Mouse (Mus musculus) megakaryocyte, embryonic 14.5 days (primary cell): ENCODE results near the gene Banp. TPM values are rescaled to one million over a fixed set of nuclear protein-coding genes. Genes with fewer than 3 reads are reported as not detected.

Experiments
- H3K27me3 ChIP-seq: replicated peaks from 2 replicates; pipeline ENCODE3; 2012; ENCODE audit warnings: inconsistent platforms
- H3K36me3 ChIP-seq: replicated peaks from 2 replicates; pipeline ENCODE3; 2012; ENCODE audit warnings: low read length, inconsistent platforms, mixed read lengths
- H3K4me1 ChIP-seq: 2 replicates; pipeline ENCODE4 v1.6.1; 2012; ENCODE audit warnings: inconsistent platforms
- H3K4me3 ChIP-seq: replicated peaks from 2 replicates; pipeline ENCODE3; 2012; ENCODE audit warnings: moderate library complexity, mild to moderate bottlenecking, inconsistent platforms
- H3K9me3 ChIP-seq: 2 replicates; pipeline ENCODE4 v1.6.1; 2012; ENCODE audit warnings: inconsistent platforms
- FLI1 ChIP-seq: IDR thresholded peaks from 2 replicates; pipeline ENCODE4 v1.6.1; 2012; ENCODE audit warnings: low read length, inconsistent platforms, mixed read lengths
- GATA1 ChIP-seq: IDR thresholded peaks from 3 replicates; pipeline ENCODE4 v1.6.1; 2012; ENCODE audit warnings: mixed read lengths, low read length, inconsistent platforms, borderline replicate concordance
- polyA plus RNA-seq: library from polyadenylated mRNA; stranded (reverse); fragments of >175 nt; gene quantifications from 2 replicates; pipeline ENCODE4 v1.2.3, GENCODE M21; 2012; ENCODE audit warnings: low replicate concordance; ENCODE audit not compliant: insufficient read depth

Gene Banp
- polyA plus RNA-seq, 1 experiment: 47.5 TPM

DNA sequence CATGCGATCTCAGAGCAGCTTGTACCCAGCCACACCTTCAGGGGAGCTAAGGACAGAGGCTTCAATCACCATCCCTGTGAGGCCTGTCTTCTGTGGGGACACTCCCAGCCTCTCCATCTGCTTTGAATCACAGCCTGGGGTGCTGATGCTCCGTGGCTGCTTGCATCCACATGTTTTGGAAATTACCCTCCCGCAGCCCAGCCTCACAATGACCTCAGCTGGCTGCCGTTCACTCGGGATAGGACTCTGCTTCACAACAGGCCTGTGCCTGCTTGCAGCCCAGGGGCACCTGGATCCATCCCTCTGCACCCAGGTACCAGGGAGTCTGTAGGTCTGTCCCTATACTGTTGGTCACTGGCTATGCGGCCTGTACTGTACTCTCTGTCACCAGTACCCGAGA lies 114.8 kb downstream of the Banp start:
- Histone ChIP-seq H3K36me3 (no peaks in the 10 kb centered on the region), H3K9me3 (peaks cover 12% of the 10 kb centered on the region), H3K4me1 (peaks cover 9% of the 10 kb centered on the region), H3K4me3 (no peak overlapping the region), H3K27me3 (peaks cover 66% of the 10 kb centered on the region)
- TF ChIP-seq FLI1 (no peak), GATA1 (no peak)

DNA sequence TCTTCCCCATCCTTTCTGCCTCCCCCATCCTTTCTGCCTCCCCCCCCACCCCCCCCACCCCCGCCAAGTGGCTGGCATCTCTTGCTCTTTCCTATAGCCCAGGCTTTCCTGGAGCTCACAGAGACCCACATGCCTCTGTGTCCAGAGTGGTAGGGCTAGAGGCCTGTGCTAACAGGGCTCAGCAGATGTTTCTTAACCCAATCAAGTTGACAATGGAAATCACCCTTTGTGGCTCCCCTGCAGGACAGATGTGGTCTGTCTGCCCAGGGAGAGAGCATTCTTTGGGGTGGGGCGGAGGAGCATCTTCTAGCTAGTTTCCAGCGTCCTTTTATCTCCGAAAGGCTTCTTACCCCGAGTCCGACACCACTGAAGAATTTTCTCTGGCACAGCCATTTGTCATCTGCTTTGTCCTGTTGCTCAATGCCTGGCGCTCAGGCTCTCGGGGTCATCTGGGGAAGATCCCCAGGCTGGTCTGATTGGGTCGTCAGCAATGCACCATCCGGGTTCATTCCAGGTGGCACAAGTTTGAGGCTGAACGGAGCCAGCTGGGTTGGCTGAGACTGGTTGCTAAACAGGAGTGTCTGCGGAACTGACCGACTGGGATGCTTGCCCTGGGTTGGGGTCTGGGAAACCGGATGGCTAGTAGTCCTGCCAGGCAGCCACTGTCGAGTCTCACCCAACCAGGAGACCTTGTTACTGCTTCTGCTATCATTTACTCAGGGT lies 118.4 kb downstream of the Banp start:
- peaks cover 91% of the 10 kb centered on the region for H3K27me3 ChIP-seq

GRCm38 (mm10) chr8:122068609-122069008 lies 119.1 kb downstream of the Banp start:
- no peak for TF ChIP-seq GATA1
- TF ChIP-seq FLI1: no peak
- Histone ChIP-seq H3K27me3 (peaks cover 91% of the 10 kb centered on the region), H3K36me3 (no peaks in the 10 kb centered on the region), H3K4me1 (peaks cover 18% of the 10 kb centered on the region), H3K4me3 (no peak overlapping the region), H3K9me3 (no peaks in the 10 kb centered on the region)

More for the DNA sequence above, 118.4 kb downstream of the Banp start:
- no peak for TF ChIP-seq GATA1
- no peak for TF ChIP-seq FLI1
- Histone ChIP-seq H3K36me3 (no peaks in the 10 kb centered on the region), H3K4me3 (no peak overlapping the region), H3K9me3 (no peaks in the 10 kb centered on the region), H3K4me1 (peaks cover 18% of the 10 kb centered on the region)

DNA sequence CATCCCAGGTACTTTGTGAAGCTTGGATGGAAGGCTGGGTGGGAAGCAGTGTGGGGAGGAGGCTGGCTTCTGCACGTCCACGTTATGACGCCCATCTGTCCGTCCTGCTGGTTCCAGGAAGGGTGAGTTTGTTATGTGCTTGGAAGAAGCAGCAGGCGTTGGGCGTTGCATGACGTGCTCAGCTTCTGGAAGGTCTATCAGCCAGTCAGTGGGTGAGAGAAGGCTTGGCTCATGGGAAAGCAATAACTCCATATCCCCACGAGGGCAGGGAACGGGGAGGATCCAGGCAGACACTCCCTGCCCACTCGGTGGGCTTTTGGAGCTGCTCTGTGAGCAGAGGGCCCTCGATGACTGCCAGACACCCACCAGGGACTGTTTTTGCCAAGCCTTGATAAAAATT lies 119.7 kb downstream of the Banp start:
- no peaks in the 10 kb centered on the region for H3K9me3 ChIP-seq
- TF ChIP-seq GATA1 (no peak), FLI1 (no peak)
- peaks cover 92% of the 10 kb centered on the region for H3K27me3 ChIP-seq

GRCm38 (mm10) chr8:122071193-122071592 lies 121.6 kb downstream of the Banp start:
- Histone ChIP-seq H3K4me3 (no peak overlapping the region), H3K9me3 (no peaks in the 10 kb centered on the region), H3K36me3 (no peaks in the 10 kb centered on the region), H3K4me1 (peaks cover 21% of the 10 kb centered on the region), H3K27me3 (peaks cover 96% of the 10 kb centered on the region)
- TF ChIP-seq GATA1: no peak
- no peak for TF ChIP-seq FLI1

More for the DNA sequence above, 119.7 kb downstream of the Banp start:
- Histone ChIP-seq H3K4me3 (no peak overlapping the region), H3K4me1 (peaks cover 18% of the 10 kb centered on the region), H3K36me3 (no peaks in the 10 kb centered on the region)

DNA sequence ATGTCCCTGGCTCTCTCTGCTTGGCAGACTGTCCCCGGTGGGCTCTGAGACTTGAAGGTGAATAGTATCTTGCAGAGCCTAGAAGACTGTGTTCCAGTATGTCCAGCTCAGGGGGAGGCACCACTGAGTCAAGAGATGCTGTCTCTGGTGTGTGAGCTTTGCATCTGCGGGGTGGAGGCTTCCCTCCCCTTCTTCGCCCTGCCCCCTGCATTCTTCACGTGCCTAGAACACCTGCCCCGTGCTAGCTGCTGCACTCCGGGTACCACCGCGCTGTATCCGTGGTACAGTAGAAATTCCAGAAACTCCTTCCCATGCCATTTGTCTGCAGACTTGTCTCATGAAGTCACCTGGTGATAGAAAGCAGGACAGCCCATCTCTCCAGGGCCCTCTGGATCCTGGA lies 124.4 kb downstream of the Banp start:
- no peak for TF ChIP-seq FLI1
- TF ChIP-seq GATA1: no peak
- Histone ChIP-seq H3K4me3 (no peak overlapping the region), H3K27me3 (peaks cover 98% of the 10 kb centered on the region), H3K4me1 (peaks cover 21% of the 10 kb centered on the region), H3K9me3 (no peaks in the 10 kb centered on the region), H3K36me3 (no peaks in the 10 kb centered on the region)

GRCm38 (mm10) chr8:122074442-122074841 lies 124.9 kb downstream of the Banp start:
- Histone ChIP-seq H3K4me1 (peaks cover 21% of the 10 kb centered on the region), H3K27me3 (peaks cover 98% of the 10 kb centered on the region), H3K36me3 (no peaks in the 10 kb centered on the region), H3K9me3 (no peaks in the 10 kb centered on the region), H3K4me3 (no peak overlapping the region)
- TF ChIP-seq FLI1 (no peak), GATA1 (no peak)

DNA sequence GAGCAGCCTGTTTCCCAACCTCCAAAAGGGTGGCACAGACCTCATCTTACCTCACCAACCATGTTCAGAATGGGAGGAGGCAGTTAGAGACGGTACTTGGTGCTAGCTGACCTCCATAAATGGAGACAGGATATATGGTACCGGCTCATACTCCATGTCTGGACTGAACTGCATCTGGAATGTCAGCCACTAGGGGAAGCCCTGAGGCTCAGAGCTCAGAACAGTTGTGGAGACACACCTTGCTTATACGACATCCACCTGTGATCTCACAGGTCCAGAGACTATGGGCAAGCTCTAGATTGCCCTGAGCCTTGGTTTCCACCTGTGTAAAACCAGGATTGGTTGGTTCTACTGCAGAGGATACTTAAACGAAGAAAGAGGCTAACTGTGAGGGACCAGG lies 125.4 kb downstream of the Banp start:
- H3K27me3 ChIP-seq: peaks cover 98% of the 10 kb centered on the region
- H3K36me3 ChIP-seq: no peaks in the 10 kb centered on the region
- no peak overlapping the region for H3K4me3 ChIP-seq
- no peak for TF ChIP-seq GATA1
- TF ChIP-seq FLI1: no peak
- H3K4me1 ChIP-seq: peaks cover 21% of the 10 kb centered on the region
- H3K9me3 ChIP-seq: no peaks in the 10 kb centered on the region

GRCm38 (mm10) chr8:122076183-122076842 lies 126.8 kb downstream of the Banp start:
- H3K36me3 ChIP-seq: no peaks in the 10 kb centered on the region
- H3K27me3 ChIP-seq: peaks cover 98% of the 10 kb centered on the region
- TF ChIP-seq GATA1: no peak
- no peak for TF ChIP-seq FLI1

DNA sequence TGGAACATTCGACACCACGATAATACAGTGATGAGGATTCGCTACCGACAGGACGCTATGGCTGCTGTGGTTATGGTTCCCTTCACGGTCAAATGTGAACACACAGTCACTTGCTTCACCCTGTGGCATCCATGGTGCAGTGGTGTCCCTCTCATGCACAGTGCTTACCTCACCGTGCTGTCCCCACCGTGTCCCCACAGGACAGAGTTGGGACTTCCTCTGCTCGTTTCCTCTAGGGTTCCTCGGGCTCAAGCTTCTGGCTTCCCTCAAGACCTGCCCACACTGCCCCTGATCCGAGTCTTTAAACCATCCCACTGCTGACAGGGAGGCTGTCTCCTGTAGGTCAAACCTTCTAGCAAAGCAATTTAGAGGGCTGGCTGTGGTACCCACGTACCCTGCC lies 128.8 kb downstream of the Banp start:
- H3K4me3 ChIP-seq: peak overlapping the region; percentile 7
- H3K27me3 ChIP-seq: peaks cover 95% of the 10 kb centered on the region
- peaks cover 12% of the 10 kb centered on the region for H3K4me1 ChIP-seq
- H3K36me3 ChIP-seq: no peaks in the 10 kb centered on the region
- TF ChIP-seq FLI1: no peak
- TF ChIP-seq GATA1: no peak
- no peaks in the 10 kb centered on the region for H3K9me3 ChIP-seq

More at GRCm38 (mm10) chr8:122076183-122076842, 126.8 kb downstream of the Banp start:
- Histone ChIP-seq H3K4me1 (peaks cover 21% of the 10 kb centered on the region), H3K4me3 (no peak overlapping the region), H3K9me3 (no peaks in the 10 kb centered on the region)

Other genes with a start within 250 kb of the Banp start
- not detected in 2 replicates for gene Jph3, start 220.1 kb upstream of the Banp start, polyA plus RNA-seq
- 4.1 and 37.8 TPM in 2 replicates for gene Klhdc4, start 120.2 kb upstream of the Banp start, polyA plus RNA-seq
- gene Slc7a5, start 42.1 kb upstream of the Banp start, polyA plus RNA-seq: 77.3 and 236 TPM in 2 replicates
- 2.1 TPM in 1 of 2 replicates, not detected in the other for gene Car5a, start 4.8 kb upstream of the Banp start, polyA plus RNA-seq